Mouse (Mus musculus) small intestine, adult 2 months (tissue): ENCODE measurements around the gene Fignl1.

Source experiments
- CTCF ChIP-seq: fragments of 200-500 bp; IDR thresholded peaks from 2 replicates; pipeline ENCODE4 v1.5.1; 2012; ENCODE audit warnings: low read depth, mild to moderate bottlenecking, control low read depth, inconsistent platforms, low read length, moderate library complexity, mixed read lengths; ENCODE audit not compliant: insufficient replicate concordance, insufficient read length; ENCODE audit errors: extremely low read depth
- POLR2A ChIP-seq: fragments of 200-500 bp; IDR thresholded peaks from 2 replicates; pipeline ENCODE4 v1.6.1; 2012; ENCODE audit warnings: low read depth, mild to moderate bottlenecking, control low read depth, inconsistent platforms, low read length, moderate library complexity

DNA sequence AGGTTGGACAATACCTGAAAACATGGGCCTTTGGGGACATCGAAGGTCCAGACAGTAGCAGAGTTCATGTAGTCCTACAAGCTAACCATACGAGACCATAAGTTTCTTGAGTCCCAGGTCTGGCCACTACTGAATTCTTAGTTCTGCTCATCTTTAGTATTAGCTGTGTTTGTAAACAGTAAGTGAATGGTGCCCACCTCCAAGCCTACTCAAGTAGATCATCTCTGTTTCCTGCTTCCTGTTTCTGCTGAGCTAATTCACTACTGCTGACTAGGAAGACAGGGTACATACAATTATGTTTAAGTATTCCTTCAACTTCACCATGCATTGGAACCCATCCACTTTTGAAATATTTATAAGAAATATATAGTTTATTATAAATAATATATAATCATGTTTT lies 40.7 kb downstream of the Fignl1 start:
- no peak for TF ChIP-seq CTCF
- TF ChIP-seq POLR2A = no peak
